Mouse (Mus musculus): ENCODE measurements around the gene Clasp1. TPM values are rescaled to one million over a fixed set of nuclear protein-coding genes. Genes with fewer than 3 reads are reported as not detected.
A peak's percentile ranks its signal among the peaks of the same experiment; 100 is the strongest.

Clasp1 gene
- polyA plus RNA-seq, 1 experiment from 2014 or later: 14.8 TPM

DNA sequence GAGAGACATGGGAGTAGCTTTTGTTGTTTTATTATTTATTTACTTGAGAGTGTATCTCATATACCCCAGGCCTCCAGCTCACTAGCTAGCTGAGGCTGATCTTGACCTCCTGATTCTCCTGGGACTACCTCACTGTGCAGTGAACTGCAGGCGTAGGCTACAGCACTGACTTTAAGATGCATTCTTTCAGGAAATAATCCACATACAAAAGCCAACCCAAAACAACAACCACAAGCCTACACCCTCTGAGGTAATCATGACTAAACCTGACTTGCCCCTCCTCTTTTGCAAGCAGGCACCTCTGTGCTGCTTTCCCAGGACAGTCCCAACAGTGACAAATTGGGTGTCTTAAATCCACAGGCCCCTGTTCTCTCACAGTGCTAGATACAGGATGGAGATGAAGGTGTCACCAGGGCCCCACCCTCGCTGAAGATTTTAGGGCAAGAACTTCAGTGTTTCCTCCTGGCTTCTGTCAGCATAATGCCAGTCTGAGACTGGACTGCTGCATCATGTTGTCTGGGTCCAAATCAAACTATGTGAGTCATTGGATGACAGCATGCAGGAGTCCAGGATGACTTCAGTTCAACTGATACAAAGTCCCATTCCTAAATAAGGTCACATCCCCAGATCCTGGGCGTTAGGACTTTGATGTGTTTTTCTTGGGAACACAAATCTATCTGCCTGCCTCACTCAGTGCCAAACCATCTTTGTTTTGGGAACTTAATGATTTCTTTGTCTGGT is 20.0 kb upstream of the Clasp1 start:
- Histone ChIP-seq H3K4me3 (ENCODE audit: low read depth, low read length) (no peak overlapping the region), H3K4me2 (replicated peaks; ENCODE audit: low read depth, low read length) (no peak overlapping the region), H3K9ac (replicated peaks; ENCODE audit: low read depth) (no peak overlapping the region), H3K27me3 (replicated peaks; ENCODE audit: insufficient read depth, low read length) (no peaks in the 10 kb centered on the region), H3K9me3 (ENCODE audit: low read length) (no peaks in the 10 kb centered on the region), H3K27ac (ENCODE audit: low read length) (no peak overlapping the region), H3K4me1 (ENCODE audit: insufficient read depth, low read depth, low read length) (no peaks in the 10 kb centered on the region), H3K36me3 (ENCODE audit: insufficient read depth, low read length) (no peaks in the 10 kb centered on the region)
- 48% methylated on average over 3 of the region's 3 CpGs for WGBS
- TF ChIP-seq EP300 (IDR thresholded peaks at IDR 0.05) (no peak), CTCF (IDR thresholded peaks at IDR 0.05) (no peak)
- no peak for DNase-seq (ENCODE audit: low spot score)
- no peak for ATAC-seq

DNA sequence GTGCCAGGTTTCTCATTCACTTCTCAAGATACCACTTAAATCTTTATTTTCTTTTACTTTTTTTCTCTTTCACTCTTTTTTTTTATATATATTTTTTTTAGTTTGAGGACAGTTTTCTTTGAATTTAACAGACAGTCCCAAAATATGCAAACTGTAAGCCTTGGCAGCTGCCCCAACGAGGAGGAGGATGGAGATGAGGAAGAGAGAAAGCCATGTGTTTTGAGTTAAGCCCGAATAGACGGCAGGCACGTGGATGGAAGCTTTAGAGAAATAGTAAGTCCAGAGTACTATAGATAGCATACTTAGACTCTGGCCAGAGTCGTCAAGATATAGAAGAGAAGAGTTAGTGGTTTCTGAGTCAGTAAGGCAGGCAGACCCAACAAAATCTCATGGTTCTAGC is 11.1 kb upstream of the Clasp1 start:
- no peak overlapping the region for H3K27ac ChIP-seq (ENCODE audit: low read length)
- no peaks in the 10 kb centered on the region for H3K4me1 ChIP-seq (ENCODE audit: insufficient read depth, low read depth, low read length)
- H3K36me3 ChIP-seq (ENCODE audit: insufficient read depth, low read length): no peaks in the 10 kb centered on the region
- 78% methylated on average over 5 of the region's 5 CpGs for WGBS
- H3K4me3 ChIP-seq (ENCODE audit: low read depth, low read length): no peak overlapping the region
- no peak for DNase-seq (ENCODE audit: low spot score)
- no peak for ATAC-seq
- no peaks in the 10 kb centered on the region for H3K27me3 ChIP-seq (replicated peaks; ENCODE audit: insufficient read depth, low read length)
- TF ChIP-seq EP300 (IDR thresholded peaks at IDR 0.05) (no peak), CTCF (IDR thresholded peaks at IDR 0.05) (no peak)
- no peak overlapping the region for H3K9ac ChIP-seq (replicated peaks; ENCODE audit: low read depth)
- no peaks in the 10 kb centered on the region for H3K9me3 ChIP-seq (ENCODE audit: low read length)
- no peak overlapping the region for H3K4me2 ChIP-seq (replicated peaks; ENCODE audit: low read depth, low read length)

DNA sequence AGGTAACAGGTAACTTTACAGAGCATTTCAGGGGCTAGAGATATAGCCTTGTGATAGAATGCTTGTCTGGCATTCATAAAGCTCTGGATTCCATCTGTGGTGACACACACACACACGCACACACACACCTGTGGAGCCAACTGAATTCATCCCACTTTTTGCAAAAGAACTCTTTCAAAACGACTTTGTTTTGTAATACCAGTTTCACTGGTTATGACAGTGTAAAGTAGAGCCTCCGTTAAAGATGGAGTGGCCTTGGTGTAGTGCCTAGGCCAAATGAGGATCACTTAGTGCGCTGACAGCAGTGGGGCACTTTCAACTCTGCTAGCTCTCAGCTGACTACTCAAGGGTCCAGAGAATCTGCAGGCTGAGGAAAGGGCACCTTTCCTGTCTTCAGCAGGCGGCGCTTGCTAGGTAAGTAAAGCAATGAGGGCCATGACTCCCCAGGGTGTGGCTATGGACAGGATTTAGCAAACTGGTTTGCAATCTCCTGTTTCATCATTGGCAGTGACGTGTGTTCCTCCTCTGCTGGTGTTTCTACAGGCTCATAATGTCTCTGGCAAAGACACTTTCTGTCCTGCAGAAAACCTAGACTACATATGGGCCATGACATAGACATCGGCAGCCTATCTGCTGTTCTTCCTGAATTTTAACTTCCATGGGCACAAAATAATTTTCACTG is 8.6 kb upstream of the Clasp1 start:
- DNase-seq (ENCODE audit: low spot score): no peak
- H3K36me3 ChIP-seq (ENCODE audit: insufficient read depth, low read length): no peaks in the 10 kb centered on the region
- no peaks in the 10 kb centered on the region for H3K4me1 ChIP-seq (ENCODE audit: insufficient read depth, low read depth, low read length)
- H3K27ac ChIP-seq (ENCODE audit: low read length): no peak overlapping the region
- H3K9me3 ChIP-seq (ENCODE audit: low read length): no peaks in the 10 kb centered on the region
- no peaks in the 10 kb centered on the region for H3K27me3 ChIP-seq (replicated peaks; ENCODE audit: insufficient read depth, low read length)
- H3K4me2 ChIP-seq (replicated peaks; ENCODE audit: low read depth, low read length): no peak overlapping the region
- no peak for TF ChIP-seq CTCF (IDR thresholded peaks at IDR 0.05)
- no peak for TF ChIP-seq EP300 (IDR thresholded peaks at IDR 0.05)
- no peak for ATAC-seq
- H3K4me3 ChIP-seq (ENCODE audit: low read depth, low read length): no peak overlapping the region
- H3K9ac ChIP-seq (replicated peaks; ENCODE audit: low read depth): no peak overlapping the region
- 71% methylated on average over 8 of the region's 8 CpGs for WGBS

GRCm38 (mm10) chr1:118388127-118388756 is 616 bp upstream of the Clasp1 start:
- Histone ChIP-seq H3K36me3 (ENCODE audit: insufficient read depth, low read length) (no peaks in the 10 kb centered on the region), H3K4me2 (replicated peaks; ENCODE audit: low read depth, low read length) (peak overlapping the region; percentile 79), H3K4me1 (ENCODE audit: insufficient read depth, low read depth, low read length) (peaks cover 4% of the 10 kb centered on the region; the same call in 1 of the 2 replicates), H3K27ac (ENCODE audit: low read length) (peak overlapping the region; percentile 94), H3K27me3 (replicated peaks; ENCODE audit: insufficient read depth, low read length) (no peaks in the 10 kb centered on the region), H3K9me3 (ENCODE audit: low read length) (no peaks in the 10 kb centered on the region), H3K9ac (replicated peaks; ENCODE audit: low read depth) (peak overlapping the region; percentile 78), H3K4me3 (ENCODE audit: low read depth, low read length) (peak overlapping the region; percentile 71)
- peak; percentile 88 for DNase-seq (ENCODE audit: low spot score)
- peak; percentile 43 for ATAC-seq
- 1% methylated on average over 19 of the region's 19 CpGs for WGBS
- TF ChIP-seq EP300 (IDR thresholded peaks at IDR 0.05) (peak; percentile 32; the same call in 1 of the 2 replicates), CTCF (IDR thresholded peaks at IDR 0.05) (no peak)

DNA sequence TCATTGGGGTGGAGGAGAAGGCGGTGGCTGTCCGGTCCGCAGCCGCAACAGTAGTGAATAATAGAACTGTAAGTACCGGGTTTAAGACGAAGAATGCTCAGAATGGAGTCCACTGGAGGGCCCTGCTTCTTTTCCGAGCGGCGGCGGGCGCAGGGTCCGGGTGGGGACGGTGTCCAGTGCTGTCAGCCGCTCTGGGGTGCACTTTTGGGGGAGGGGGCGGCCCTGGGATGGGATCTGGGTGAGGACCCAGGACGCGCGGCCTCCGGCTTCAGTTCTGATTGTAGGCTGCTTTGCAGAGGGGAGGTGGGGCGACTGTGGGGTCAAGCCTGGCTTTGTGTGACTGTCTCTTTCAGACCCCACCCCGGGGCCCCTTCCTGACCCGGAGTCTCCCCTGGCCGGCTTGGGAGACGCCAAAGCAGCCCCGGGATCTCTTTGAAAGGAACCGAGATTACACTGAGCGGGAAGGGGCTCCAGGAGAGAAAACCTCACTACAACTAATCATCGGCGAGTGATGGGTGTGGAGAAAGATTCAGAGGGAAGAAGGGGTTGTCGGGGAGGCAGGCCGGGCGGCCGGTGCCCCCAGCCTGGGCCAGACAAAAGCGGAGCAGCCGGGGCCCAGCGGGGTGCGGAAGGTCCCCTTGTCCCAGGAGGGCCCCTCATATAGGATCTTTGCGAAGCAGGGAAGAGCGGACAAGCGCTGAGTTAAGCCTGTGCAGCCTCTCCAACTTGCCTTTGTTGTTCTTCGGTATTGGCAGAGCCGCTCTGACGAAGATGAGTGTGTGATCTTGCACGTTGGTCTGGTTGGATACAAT is 802 bp downstream of the Clasp1 start:
- Histone ChIP-seq H3K9ac (replicated peaks; ENCODE audit: low read depth) (peak overlapping the region; percentile 78), H3K4me2 (replicated peaks; ENCODE audit: low read depth, low read length) (peak overlapping the region; percentile 79), H3K4me3 (ENCODE audit: low read depth, low read length) (peak overlapping the region; percentile 71), H3K9me3 (ENCODE audit: low read length) (no peaks in the 10 kb centered on the region), H3K27ac (ENCODE audit: low read length) (peak overlapping the region; percentile 94), H3K27me3 (replicated peaks; ENCODE audit: insufficient read depth, low read length) (no peaks in the 10 kb centered on the region), H3K4me1 (ENCODE audit: insufficient read depth, low read depth, low read length) (peaks cover 4% of the 10 kb centered on the region; the same call in 1 of the 2 replicates), H3K36me3 (ENCODE audit: insufficient read depth, low read length) (no peaks in the 10 kb centered on the region)
- DNase-seq (ENCODE audit: low spot score) (peak; percentile 13), ATAC-seq (peak; percentile 32; the same call in 1 of the 2 replicates)
- under 1% methylated on average over 39 of the region's 44 CpGs for WGBS
- TF ChIP-seq EP300 (IDR thresholded peaks at IDR 0.05) (no peak), CTCF (IDR thresholded peaks at IDR 0.05) (no peak)
